Mouse (Mus musculus): ENCODE data around the gene Pdzd2. TPM values are rescaled to one million over a fixed set of nuclear protein-coding genes. Genes with fewer than 3 reads are reported as not detected.
A peak's percentile ranks its signal among the peaks of the same experiment; 100 is the strongest.

Gene Pdzd2
- polyA plus RNA-seq, 1 experiment = 2.4 TPM

DNA sequence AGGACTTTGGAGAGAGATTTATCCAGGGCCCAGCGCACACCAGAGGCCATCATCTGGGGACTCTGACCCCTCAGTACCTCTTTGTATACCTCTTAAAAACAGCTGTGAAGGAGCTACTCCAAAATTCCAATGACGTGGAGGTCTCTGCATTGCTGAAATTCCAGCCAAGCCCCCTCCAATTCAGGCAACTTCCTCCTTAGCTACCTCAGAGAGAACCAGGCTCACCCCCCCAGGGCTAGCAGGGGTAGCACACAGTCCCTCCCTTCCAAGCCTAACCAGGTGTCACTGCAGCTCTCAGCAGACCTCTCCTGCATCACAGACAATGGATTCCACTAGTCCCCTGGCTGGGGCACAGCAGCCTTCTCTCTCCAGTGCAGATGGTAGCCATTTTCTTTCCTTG lies 4.5 kb downstream of the Pdzd2 start:
- H3K4me1 ChIP-seq (ENCODE audit: control insufficient read depth, insufficient read depth, low read length) = no peaks in the 10 kb centered on the region
- no peak overlapping the region for H3K4me3 ChIP-seq (ENCODE audit: insufficient read depth, low read length)
- no peak overlapping the region for H3K27ac ChIP-seq (ENCODE audit: insufficient read depth, low read length)
- no peak for TF ChIP-seq POLR2A (IDR thresholded peaks at IDR 0.05; ENCODE audit: low read depth, low read length)
- no peak for TF ChIP-seq CTCF (IDR thresholded peaks at IDR 0.05; ENCODE audit: borderline replicate concordance, insufficient read depth, low read length)

DNA sequence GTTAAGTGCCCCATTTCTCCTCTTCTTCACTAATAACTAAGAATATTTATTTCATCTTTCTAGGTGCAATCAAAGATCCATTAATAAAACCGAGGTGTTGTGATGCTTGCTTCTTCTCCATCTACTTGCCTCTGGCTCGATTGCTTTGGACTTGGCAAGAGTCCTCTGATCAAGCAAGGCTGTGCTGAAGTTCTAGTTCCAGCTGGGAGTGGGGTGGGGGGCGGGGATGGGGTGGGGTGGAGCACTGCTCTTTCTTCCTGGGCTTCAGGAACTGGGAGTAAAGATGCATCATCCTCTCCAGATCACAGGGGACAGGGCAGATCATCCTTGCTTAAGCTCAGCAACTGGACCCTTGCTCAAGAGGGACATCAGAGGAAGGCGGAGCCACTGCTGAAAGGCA lies 5.5 kb downstream of the Pdzd2 start:
- no peaks in the 10 kb centered on the region for H3K4me1 ChIP-seq (ENCODE audit: control insufficient read depth, insufficient read depth, low read length)
- no peak overlapping the region for H3K4me3 ChIP-seq (ENCODE audit: insufficient read depth, low read length)
- H3K27ac ChIP-seq (ENCODE audit: insufficient read depth, low read length) = no peak overlapping the region
- TF ChIP-seq CTCF (IDR thresholded peaks at IDR 0.05; ENCODE audit: borderline replicate concordance, insufficient read depth, low read length) (no peak), POLR2A (IDR thresholded peaks at IDR 0.05; ENCODE audit: low read depth, low read length) (no peak)

DNA sequence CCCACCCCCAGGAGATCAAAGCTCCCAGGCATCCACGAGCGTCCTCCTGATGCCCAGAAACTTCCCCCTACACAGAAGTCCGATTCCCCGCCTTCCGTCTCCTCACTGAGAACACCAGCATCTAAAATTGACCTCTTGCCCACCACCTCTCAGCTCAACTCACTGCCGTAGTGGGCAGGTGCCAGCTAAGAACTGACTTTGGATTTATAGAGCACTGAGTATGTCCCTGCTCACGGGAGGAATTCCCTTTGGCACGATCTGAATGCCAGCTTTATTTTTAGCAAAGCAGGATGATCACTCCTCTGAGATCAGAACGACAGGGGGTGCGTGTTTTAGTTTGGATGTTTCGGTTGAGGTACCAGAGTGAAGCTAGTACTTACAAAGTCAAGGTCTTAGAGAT lies 7.1 kb downstream of the Pdzd2 start:
- TF ChIP-seq POLR2A (IDR thresholded peaks at IDR 0.05; ENCODE audit: low read depth, low read length) = no peak
- no peak for TF ChIP-seq CTCF (IDR thresholded peaks at IDR 0.05; ENCODE audit: borderline replicate concordance, insufficient read depth, low read length)

DNA sequence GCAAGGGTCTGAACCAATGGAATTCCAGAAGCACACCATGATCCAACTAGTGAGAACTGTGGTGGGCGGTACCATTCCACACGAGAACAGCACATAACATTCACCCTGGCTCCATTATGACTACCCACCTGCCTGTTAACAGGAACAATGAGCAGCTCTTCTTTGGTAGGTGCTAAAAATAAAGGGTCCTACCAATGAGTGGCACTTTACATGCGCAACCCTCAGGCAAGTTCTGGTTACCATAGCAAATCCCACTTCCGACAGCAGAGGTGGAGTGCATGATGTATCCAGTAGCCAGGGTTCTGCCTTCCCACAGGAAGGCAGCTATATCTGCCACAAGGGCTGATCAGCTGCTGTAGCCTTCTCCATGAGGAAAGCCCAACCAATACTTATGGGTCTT lies 11.3 kb downstream of the Pdzd2 start:
- no peak overlapping the region for H3K4me3 ChIP-seq (ENCODE audit: insufficient read depth, low read length)
- TF ChIP-seq CTCF (IDR thresholded peaks at IDR 0.05; ENCODE audit: borderline replicate concordance, insufficient read depth, low read length) = no peak
- no peaks in the 10 kb centered on the region for H3K4me1 ChIP-seq (ENCODE audit: control insufficient read depth, insufficient read depth, low read length)
- no peak overlapping the region for H3K27ac ChIP-seq (ENCODE audit: insufficient read depth, low read length)

More for the DNA sequence above, 7.1 kb downstream of the Pdzd2 start:
- H3K27ac ChIP-seq (ENCODE audit: insufficient read depth, low read length) = no peak overlapping the region
- H3K4me1 ChIP-seq (ENCODE audit: control insufficient read depth, insufficient read depth, low read length) = no peaks in the 10 kb centered on the region
- H3K4me3 ChIP-seq (ENCODE audit: insufficient read depth, low read length) = no peak overlapping the region

DNA sequence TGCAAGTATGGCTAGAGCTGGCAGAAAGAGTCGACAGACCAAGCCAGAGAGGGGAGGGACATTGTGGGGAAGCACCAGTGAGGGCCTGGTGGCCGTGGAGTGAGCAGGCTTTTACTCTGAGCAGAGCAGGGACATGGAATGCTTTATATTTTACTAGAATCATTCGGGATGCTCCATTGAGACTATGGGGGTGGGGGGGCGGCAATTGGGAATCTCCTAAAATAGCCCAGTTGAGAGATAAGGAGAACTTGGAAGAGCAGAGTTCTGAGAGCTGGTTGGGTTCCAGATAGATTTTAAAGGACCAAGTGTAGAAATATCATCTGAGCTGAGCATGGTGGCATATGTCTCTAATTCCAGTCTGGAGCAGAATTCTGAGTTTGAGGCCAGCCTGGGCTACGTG lies 14.5 kb downstream of the Pdzd2 start:
- TF ChIP-seq CTCF (IDR thresholded peaks at IDR 0.05; ENCODE audit: borderline replicate concordance, insufficient read depth, low read length) = no peak
- no peak for TF ChIP-seq POLR2A (IDR thresholded peaks at IDR 0.05; ENCODE audit: low read depth, low read length)
- H3K4me3 ChIP-seq (ENCODE audit: insufficient read depth, low read length) = no peak overlapping the region
- no peak overlapping the region for H3K27ac ChIP-seq (ENCODE audit: insufficient read depth, low read length)
- no peaks in the 10 kb centered on the region for H3K4me1 ChIP-seq (ENCODE audit: control insufficient read depth, insufficient read depth, low read length)

DNA sequence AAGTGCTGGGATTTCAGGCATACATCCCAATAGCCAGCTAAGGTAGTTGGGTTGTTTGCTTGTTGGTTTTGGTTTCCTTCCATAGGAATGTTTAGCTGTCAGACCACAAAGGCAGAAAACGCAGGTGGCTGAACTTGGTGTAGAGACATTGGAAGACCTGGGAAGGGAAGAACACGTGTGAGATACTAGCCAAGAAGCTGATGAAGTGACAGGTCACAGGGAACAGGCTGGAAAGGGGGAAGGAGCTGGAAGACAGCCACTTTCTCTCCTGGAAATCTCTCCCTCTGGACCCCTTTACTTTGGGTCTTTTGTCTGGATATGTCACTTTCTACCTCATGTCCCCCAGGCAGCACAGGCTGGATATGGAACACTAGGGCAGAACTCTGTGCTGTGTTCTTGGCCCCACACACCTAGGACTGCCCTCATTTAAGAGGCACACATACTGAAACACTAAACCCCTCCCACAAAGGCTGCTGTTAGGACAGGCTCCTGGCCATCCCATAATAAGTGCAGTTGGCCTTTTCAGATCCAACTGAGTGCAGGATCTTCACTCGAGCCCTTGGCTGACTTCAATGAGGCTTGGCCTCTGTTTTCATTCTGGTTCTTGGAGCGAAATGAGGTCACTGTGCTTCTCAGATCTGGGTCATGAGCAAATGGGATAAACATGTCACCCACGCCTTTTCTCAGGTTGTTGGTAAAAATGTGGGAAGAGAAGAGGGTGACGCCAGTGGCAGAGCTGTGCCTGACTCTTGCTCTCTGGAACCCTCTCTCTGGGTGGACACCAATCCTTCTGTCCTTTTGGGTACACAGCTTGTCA lies 17.8 kb downstream of the Pdzd2 start:
- Histone ChIP-seq H3K4me1 (ENCODE audit: control insufficient read depth, insufficient read depth, low read length) (peaks cover 5% of the 10 kb centered on the region), H3K4me3 (ENCODE audit: insufficient read depth, low read length) (no peak overlapping the region), H3K27ac (ENCODE audit: insufficient read depth, low read length) (no peak overlapping the region)
- TF ChIP-seq POLR2A (IDR thresholded peaks at IDR 0.05; ENCODE audit: low read depth, low read length) (no peak), CTCF (IDR thresholded peaks at IDR 0.05; ENCODE audit: borderline replicate concordance, insufficient read depth, low read length) (no peak)

DNA sequence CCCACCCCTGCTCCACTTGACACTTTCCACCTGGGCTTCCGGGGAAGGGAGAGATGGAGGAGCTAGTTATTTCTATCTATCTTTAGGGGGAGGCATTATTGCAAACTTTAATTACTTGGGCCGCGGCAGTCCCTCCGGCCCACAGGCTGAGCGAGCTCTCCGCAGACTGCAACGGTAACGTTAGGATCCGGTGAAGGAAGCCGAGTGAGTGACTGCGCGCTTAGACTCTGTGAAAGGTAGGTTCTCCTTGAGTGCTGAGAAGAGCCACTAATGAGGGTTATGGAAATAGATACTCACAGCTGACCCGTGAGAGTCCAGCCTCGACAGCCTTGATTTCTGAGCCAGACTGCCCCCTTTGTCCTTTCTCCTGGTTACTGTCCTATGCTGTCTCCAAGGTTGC lies 20.9 kb downstream of the Pdzd2 start:
- Histone ChIP-seq H3K4me3 (ENCODE audit: insufficient read depth, low read length) (no peak overlapping the region), H3K27ac (ENCODE audit: insufficient read depth, low read length) (no peak overlapping the region), H3K4me1 (ENCODE audit: control insufficient read depth, insufficient read depth, low read length) (peaks cover 10% of the 10 kb centered on the region)
- TF ChIP-seq CTCF (IDR thresholded peaks at IDR 0.05; ENCODE audit: borderline replicate concordance, insufficient read depth, low read length) = no peak
- TF ChIP-seq POLR2A (IDR thresholded peaks at IDR 0.05; ENCODE audit: low read depth, low read length) = no peak

DNA sequence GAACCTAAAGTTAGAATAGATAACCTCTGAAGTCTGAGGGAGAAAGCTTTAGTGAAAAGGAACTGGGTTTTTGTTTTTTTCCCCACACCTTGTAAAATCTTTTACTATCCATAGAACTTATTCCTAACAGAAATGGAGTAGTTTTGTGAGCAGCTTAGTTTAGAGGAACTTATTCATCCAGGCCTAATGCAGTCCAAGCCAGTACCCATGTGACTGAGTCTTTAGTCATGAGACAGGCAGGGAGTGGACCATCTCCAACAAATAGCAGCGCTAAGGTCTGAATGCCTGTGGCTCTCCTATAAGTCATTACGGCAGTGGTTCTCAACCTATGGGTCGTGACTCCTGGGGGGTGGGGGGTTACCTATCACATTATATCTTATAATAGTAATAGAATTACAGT lies 22.3 kb downstream of the Pdzd2 start:
- Histone ChIP-seq H3K4me1 (ENCODE audit: control insufficient read depth, insufficient read depth, low read length) (peaks cover 10% of the 10 kb centered on the region), H3K4me3 (ENCODE audit: insufficient read depth, low read length) (no peak overlapping the region), H3K27ac (ENCODE audit: insufficient read depth, low read length) (peak overlapping the region; percentile 82)
- TF ChIP-seq POLR2A (IDR thresholded peaks at IDR 0.05; ENCODE audit: low read depth, low read length) = no peak

DNA sequence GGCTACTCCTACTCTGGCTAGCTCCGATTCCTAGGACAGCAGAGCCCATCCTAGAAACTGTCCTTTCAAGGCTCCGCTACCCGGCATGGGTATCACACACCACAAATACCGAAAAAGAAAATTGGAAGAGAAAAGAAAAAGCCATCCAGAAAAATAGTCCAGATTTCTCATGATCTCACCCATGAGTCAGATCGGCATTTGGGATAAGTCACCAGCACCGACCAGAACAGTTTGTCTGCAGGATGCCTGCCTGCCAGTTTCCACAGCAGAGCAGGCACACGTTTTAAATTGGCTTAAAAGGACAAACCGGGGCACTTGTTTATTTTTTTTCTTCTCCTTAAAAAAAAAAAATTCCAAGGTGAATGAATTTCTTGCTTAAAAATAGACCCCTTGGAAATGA lies 22.8 kb downstream of the Pdzd2 start:
- Histone ChIP-seq H3K27ac (ENCODE audit: insufficient read depth, low read length) (peak overlapping the region; percentile 82), H3K4me1 (ENCODE audit: control insufficient read depth, insufficient read depth, low read length) (peaks cover 10% of the 10 kb centered on the region), H3K4me3 (ENCODE audit: insufficient read depth, low read length) (no peak overlapping the region)
- TF ChIP-seq POLR2A (IDR thresholded peaks at IDR 0.05; ENCODE audit: low read depth, low read length) (no peak), CTCF (IDR thresholded peaks at IDR 0.05; ENCODE audit: borderline replicate concordance, insufficient read depth, low read length) (no peak)

DNA sequence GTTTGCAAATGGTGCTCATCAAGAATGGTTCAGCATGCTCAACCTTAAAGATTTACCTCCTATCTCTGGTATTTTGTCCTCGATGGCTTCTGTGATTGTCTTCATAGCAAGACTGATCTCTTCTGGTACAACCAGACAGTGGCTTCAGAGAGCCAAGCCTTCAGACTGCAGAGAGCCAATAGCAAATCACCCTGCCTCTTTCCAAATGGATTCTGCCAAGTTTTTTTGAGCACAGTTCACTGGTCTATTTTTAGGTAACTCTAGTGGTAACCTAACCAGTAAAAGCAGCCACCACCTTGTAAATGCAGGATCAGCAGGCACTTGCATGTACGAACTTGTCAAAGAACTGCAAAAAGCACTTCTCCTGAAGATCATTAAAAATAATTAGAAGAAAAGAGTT lies 25.4 kb downstream of the Pdzd2 start:
- TF ChIP-seq CTCF (IDR thresholded peaks at IDR 0.05; ENCODE audit: borderline replicate concordance, insufficient read depth, low read length) (no peak), POLR2A (IDR thresholded peaks at IDR 0.05; ENCODE audit: low read depth, low read length) (no peak)
- H3K4me3 ChIP-seq (ENCODE audit: insufficient read depth, low read length) = no peak overlapping the region
- no peak overlapping the region for H3K27ac ChIP-seq (ENCODE audit: insufficient read depth, low read length)
- H3K4me1 ChIP-seq (ENCODE audit: control insufficient read depth, insufficient read depth, low read length) = peaks cover 10% of the 10 kb centered on the region

Data from embryonic fibroblast, embryonic 13.5 days (primary cell).